Mouse (Mus musculus) midbrain, embryonic 13.5 days (tissue): Measurements from ENCODE around the gene Lrr1. TPM values are rescaled to one million over a fixed set of nuclear protein-coding genes. Genes with fewer than 3 reads are reported as not detected.
"Not testable (repeated sequence)": the region's sequence is repeated elsewhere in the genome, so short reads cannot be mapped to it uniquely, and the experiment has no call there.

ENCODE experiments used
- ATAC-seq: fragments of 200-750 bp; cut with Nextera tagmentation; 2 replicates; pipeline ENCODE4 v1.8.0; 2017; ENCODE audit warnings: mild to moderate bottlenecking, moderate TSS enrichment, moderate library complexity
- H3K27ac ChIP-seq: fragments of 300-500 bp; sonication (generic); 2 replicates; pipeline ENCODE4 v1.5.1; 2015; ENCODE audit warnings: inconsistent platforms, mild to moderate bottlenecking, moderate library complexity
- H3K27me3 ChIP-seq: fragments of 300-500 bp; sonication (generic); 2 replicates; pipeline ENCODE4 v1.6.1; 2015; ENCODE audit warnings: mild to moderate bottlenecking, inconsistent platforms
- H3K36me3 ChIP-seq: fragments of 300-500 bp; sonication (generic); 2 replicates; pipeline ENCODE4 v1.6.1; 2015; ENCODE audit warnings: mild to moderate bottlenecking, inconsistent platforms
- H3K4me1 ChIP-seq: fragments of 300-500 bp; sonication (generic); replicated peaks from 2 replicates; pipeline ENCODE4 v1.6.1; 2015; ENCODE audit warnings: inconsistent platforms
- H3K4me2 ChIP-seq: fragments of 300-500 bp; sonication (generic); replicated peaks from 2 replicates; pipeline ENCODE4 v1.6.1; 2015; ENCODE audit warnings: moderate library complexity, mild to moderate bottlenecking, inconsistent platforms
- H3K4me3 ChIP-seq: fragments of 300-500 bp; sonication (generic); replicated peaks from 2 replicates; pipeline ENCODE4 v1.5.1; 2015; ENCODE audit warnings: mild to moderate bottlenecking, inconsistent platforms
- H3K9ac ChIP-seq: fragments of 300-500 bp; sonication (generic); replicated peaks from 2 replicates; pipeline ENCODE4 v1.6.1; 2015; ENCODE audit warnings: mild to moderate bottlenecking, inconsistent platforms
- H3K9me3 ChIP-seq: fragments of 300-500 bp; sonication (generic); 2 replicates; pipeline ENCODE4 v1.6.1; 2016; ENCODE audit warnings: mild to moderate bottlenecking, inconsistent platforms
- whole genome bisulfite sequencing: fragments of 180-500 bp; shearing (Covaris S2); methylation state at CpG from one replicate; pipeline ENCODE4 v1.1.7; 2015; 5-methylcytosine and 5-hydroxymethylcytosine counted together
- polyA plus RNA-seq: library from polyadenylated mRNA; unstranded; fragments of >200 nt; fragmentation: Nextera tagmentation; extraction: Ambion mirVana; gene quantifications from 2 replicates; pipeline ENCODE4 v1.2.1, GENCODE M21; 2015

Gene Lrr1
- polyA plus RNA-seq, 1 experiment from 2014 or later = 11.0 TPM

GRCm38 (mm10) chr12:69166861-69167581 lies 1.6 kb upstream of the Lrr1 start:
- H3K4me3 ChIP-seq, H3K9me3 ChIP-seq, H3K9ac ChIP-seq, H3K36me3 ChIP-seq, H3K27ac ChIP-seq, H3K27me3 ChIP-seq, ATAC-seq: not testable (repeated sequence)
- 69% methylated on average over 8 of the region's 8 CpGs for WGBS
- Histone ChIP-seq H3K4me1 (peaks cover 16% of the 10 kb centered on the region), H3K4me2 (0 out of 2 replicates have a peak overlapping the region, but pooled peaks have one; percentile 96)

- H3K36me3 ChIP-seq = no peaks in the 10 kb centered on the region
- H3K27ac ChIP-seq = peak overlapping the region; percentile 71
Observed at GRCm38 (mm10) chr12:69167656-69168460, 756 bp upstream of the Lrr1 start.

GRCm38 (mm10) chr12:69171307-69171706 lies 2.7 kb downstream of the Lrr1 start:
- no peak overlapping the region for H3K4me2 ChIP-seq
- H3K4me3 ChIP-seq = no peak overlapping the region
- H3K36me3 ChIP-seq = no peaks in the 10 kb centered on the region
- H3K27ac ChIP-seq = no peak overlapping the region
- H3K9me3 ChIP-seq = no peaks in the 10 kb centered on the region
- no peaks in the 10 kb centered on the region for H3K27me3 ChIP-seq
- no peak for ATAC-seq
- peaks cover 16% of the 10 kb centered on the region for H3K4me1 ChIP-seq
- H3K9ac ChIP-seq = no peak overlapping the region
- WGBS = 97% methylated on average over 2 of the region's 2 CpGs

More at GRCm38 (mm10) chr12:69167656-69168460, 756 bp upstream of the Lrr1 start:
- WGBS = 7% methylated on average over 18 of the region's 18 CpGs
- Histone ChIP-seq H3K27me3 (no peaks in the 10 kb centered on the region), H3K4me1 (peaks cover 16% of the 10 kb centered on the region), H3K4me2 (peak overlapping the region; percentile 96), H3K9ac (peak overlapping the region; percentile 65), H3K4me3 (peak overlapping the region; percentile 66), H3K9me3 (no peaks in the 10 kb centered on the region)
- ATAC-seq = peak; percentile 78

- Histone ChIP-seq H3K27me3 (no peaks in the 10 kb centered on the region), H3K36me3 (peaks cover 2% of the 10 kb centered on the region; the same call in 1 of the 2 replicates), H3K4me3 (no peak overlapping the region), H3K9ac (no peak overlapping the region), H3K27ac (no peak overlapping the region), H3K4me1 (no peaks in the 10 kb centered on the region), H3K4me2 (no peak overlapping the region), H3K9me3 (no peaks in the 10 kb centered on the region)
- 93% methylated on average over 3 of the region's 3 CpGs for WGBS
- ATAC-seq = no peak
Observed at GRCm38 (mm10) chr12:69175975-69176374, 7.4 kb downstream of the Lrr1 start.

GRCm38 (mm10) chr12:69177526-69177925 lies 8.9 kb downstream of the Lrr1 start:
- no peaks in the 10 kb centered on the region for H3K4me1 ChIP-seq
- no peaks in the 10 kb centered on the region for H3K27me3 ChIP-seq
- peaks cover 9% of the 10 kb centered on the region; the same call in 1 of the 2 replicates for H3K36me3 ChIP-seq
- H3K4me3 ChIP-seq = no peak overlapping the region
- H3K27ac ChIP-seq = no peak overlapping the region
- H3K4me2 ChIP-seq = no peak overlapping the region
- ATAC-seq = no peak
- H3K9ac ChIP-seq = no peak overlapping the region
- 81% methylated on average over 3 of the region's 3 CpGs for WGBS
- H3K9me3 ChIP-seq = no peaks in the 10 kb centered on the region

- Histone ChIP-seq H3K27ac (no peak overlapping the region), H3K4me2 (no peak overlapping the region), H3K9ac (no peak overlapping the region), H3K4me3 (no peak overlapping the region), H3K36me3 (peaks cover 9% of the 10 kb centered on the region; the same call in 1 of the 2 replicates), H3K4me1 (peaks cover 7% of the 10 kb centered on the region), H3K27me3 (no peaks in the 10 kb centered on the region), H3K9me3 (no peaks in the 10 kb centered on the region)
- WGBS = 68% methylated on average over 11 of the region's 12 CpGs
- no peak for ATAC-seq
Observed at GRCm38 (mm10) chr12:69179371-69179770, 10.8 kb downstream of the Lrr1 start.

- no peak for ATAC-seq
- peaks cover 21% of the 10 kb centered on the region for H3K4me1 ChIP-seq
- H3K9ac ChIP-seq = no peak overlapping the region
- no peaks in the 10 kb centered on the region for H3K27me3 ChIP-seq
- H3K27ac ChIP-seq = no peak overlapping the region
- no peaks in the 10 kb centered on the region for H3K9me3 ChIP-seq
- WGBS = 88% methylated on average over 4 of the region's 4 CpGs
- peaks cover 9% of the 10 kb centered on the region; the same call in 1 of the 2 replicates for H3K36me3 ChIP-seq
- no peak overlapping the region for H3K4me3 ChIP-seq
- H3K4me2 ChIP-seq = no peak overlapping the region
Observed at GRCm38 (mm10) chr12:69181800-69182199, 13.2 kb downstream of the Lrr1 start.

- ATAC-seq = peak; percentile 99
Observed at GRCm38 (mm10) chr12:69183583-69184308, 15.1 kb downstream of the Lrr1 start, which contains the start of the genes Rpl36al and Mgat2. TSS of gene Rpl36al (minus strand) at chr12:69184083. TSS of gene Mgat2 (plus strand) at chr12:69184157.

GRCm38 (mm10) chr12:69184342-69185295 lies 16.0 kb downstream of the Lrr1 start:
- peak; percentile 76 for ATAC-seq
- peaks cover 23% of the 10 kb centered on the region for H3K36me3 ChIP-seq
- peaks cover 28% of the 10 kb centered on the region for H3K4me1 ChIP-seq
- peak overlapping the region; percentile 90 for H3K4me2 ChIP-seq
- H3K27ac ChIP-seq = peak overlapping the region; percentile 94
- WGBS = 3% methylated on average over 73 of the region's 86 CpGs
- peak overlapping the region; percentile 90 for H3K4me3 ChIP-seq
- no peaks in the 10 kb centered on the region for H3K27me3 ChIP-seq
- peak overlapping the region; percentile 92 for H3K9ac ChIP-seq
- no peaks in the 10 kb centered on the region for H3K9me3 ChIP-seq

More at GRCm38 (mm10) chr12:69183583-69184308, 15.1 kb downstream of the Lrr1 start, which contains the start of the genes Rpl36al and Mgat2:
- H3K4me3 ChIP-seq = peak within 1 kb of the TSS; percentile 90
- H3K4me2 ChIP-seq = peak within 1 kb of the TSS; percentile 90
- H3K9ac ChIP-seq = peak within 1 kb of the TSS; percentile 92
- H3K36me3 ChIP-seq = peaks cover 19% of the 10 kb centered on the region
- WGBS = under 1% methylated on average over 80 of the region's 84 CpGs
- H3K27me3 ChIP-seq = no peaks in the 10 kb centered on the region
- peak within 1 kb of the TSS; percentile 94 for H3K27ac ChIP-seq
- H3K4me1 ChIP-seq = peaks cover 28% of the 10 kb centered on the region
- H3K9me3 ChIP-seq = no peaks in the 10 kb centered on the region

GRCm38 (mm10) chr12:69185371-69185770 lies 16.8 kb downstream of the Lrr1 start:
- H3K36me3 ChIP-seq = peaks cover 28% of the 10 kb centered on the region
- peak overlapping the region; percentile 90 for H3K4me2 ChIP-seq
- no peak for ATAC-seq
- peak overlapping the region; percentile 92 for H3K9ac ChIP-seq
- 77% methylated on average over 7 of the region's 7 CpGs for WGBS
- peak overlapping the region; percentile 90 for H3K4me3 ChIP-seq
- no peaks in the 10 kb centered on the region for H3K27me3 ChIP-seq
- no peak overlapping the region for H3K27ac ChIP-seq
- peaks cover 28% of the 10 kb centered on the region for H3K4me1 ChIP-seq
- no peaks in the 10 kb centered on the region for H3K9me3 ChIP-seq
